Comparison of ENCODE assay signal across 7 mouse cellular contexts in genomic region chr11:49793619-49794341, GRCm38 (mm10). TPM values are rescaled to one million over a fixed set of nuclear protein-coding genes. Genes with fewer than 3 reads are reported as not detected.
DNase-seq lines count a peak whose midpoint lies in the region; ATAC-seq lines count a peak whose summit lies in the region.

Gene Gfpt2 (plus strand): TSS chr11:49794178.

- peaks cover 37% of the 10 kb centered on the region for H3K4me1 ChIP-seq in embryonic facial prominence, embryonic 10.5 days
- peaks cover 10% of the 10 kb centered on the region for H3K4me1 ChIP-seq in intestine, embryonic 15.5 days (replicated peaks)

- DNase-seq in adrenal gland, postnatal 25 days, result peak; percentile 76
- DNase-seq in embryonic facial prominence, embryonic 10.5 days (ENCODE audit: low spot score), result peak; percentile 96
- no peak for DNase-seq in gonadal fat pad, adult 2 months (ENCODE audit: low read depth)
- peak; percentile 69 to 80 for DNase-seq in left cerebral cortex, postnatal 14 days (ENCODE audit: low spot score in 2 of 2)
- DNase-seq in skeletal muscle tissue, adult 2 months (ENCODE audit: low read depth, low spot score), result peak; percentile 67

- peak within 1 kb of the TSS; percentile 60 for H3K9ac ChIP-seq in intestine, embryonic 15.5 days

- under 1% methylated on average over 25 of the region's 25 CpGs for WGBS in embryonic facial prominence, embryonic 10.5 days
- WGBS in intestine, embryonic 15.5 days, result under 1% methylated on average over 25 of the region's 25 CpGs

- peak within 1 kb of the TSS; percentile 91 for H3K27ac ChIP-seq in embryonic facial prominence, embryonic 10.5 days (replicated peaks)
- H3K27ac ChIP-seq in intestine, embryonic 15.5 days, result no peak within 1 kb of the TSS

- H3K36me3 ChIP-seq in embryonic facial prominence, embryonic 10.5 days (replicated peaks), result peaks cover 15% of the 10 kb centered on the region; the same call in 1 of the 2 replicates
- H3K36me3 ChIP-seq in intestine, embryonic 15.5 days, result no peaks in the 10 kb centered on the region

- peaks cover 6% of the 10 kb centered on the region for H3K27me3 ChIP-seq in embryonic facial prominence, embryonic 10.5 days (replicated peaks; ENCODE audit: low read depth, poor library complexity, severe bottlenecking)
- no peaks in the 10 kb centered on the region for H3K27me3 ChIP-seq in intestine, embryonic 15.5 days (replicated peaks)

- intact Hi-C loops in left cerebral cortex, postnatal 14 days (cut with DNase I), result loop anchor here (5.0 kb wide), 1 partner anchor 66 kb away; no protein-coding TSS in a partner anchor

- H3K9me3 ChIP-seq in embryonic facial prominence, embryonic 10.5 days, result no peaks in the 10 kb centered on the region
- no peaks in the 10 kb centered on the region for H3K9me3 ChIP-seq in intestine, embryonic 15.5 days

- ATAC-seq in intestine, embryonic 15.5 days, result peak; percentile 97
- ATAC-seq in megakaryocyte-erythroid progenitor cell, adult 5-6 weeks (replicated peaks; ENCODE audit: low FRiP score, low TSS enrichment, poor library complexity, severe bottlenecking), result peak; percentile 91

- peak within 1 kb of the TSS; percentile 99 for H3K4me2 ChIP-seq in intestine, embryonic 15.5 days (replicated peaks)

- H3K4me3 ChIP-seq in embryonic facial prominence, embryonic 10.5 days, result peak within 1 kb of the TSS; percentile 64
- peak within 1 kb of the TSS; percentile 55 for H3K4me3 ChIP-seq in intestine, embryonic 15.5 days (replicated peaks)

RNA-seq across cellular contexts. Expression of gene Gfpt2, which starts in this region (rescaled TPM):
- 2.8 and 2.9 TPM in 2 replicates for total RNA-seq in adrenal gland, postnatal 25 days (2021)
- polyA plus RNA-seq in embryonic facial prominence, embryonic 10.5 days (2016; fragmentation: Nextera tagmentation; extraction: Ambion mirVana), result 40.5 and 44.0 TPM in 2 replicates
- 12.5 and 15.4 TPM in 2 replicates for polyA plus RNA-seq in gonadal fat pad, adult 2 months (2012; rRNA removed)
- 6.5 and 6.7 TPM in 2 replicates for polyA plus RNA-seq in intestine, embryonic 15.5 days (2015; fragmentation: Nextera tagmentation; extraction: Ambion mirVana)
- total RNA-seq in left cerebral cortex, postnatal 14 days (2021), result 1 to 10 TPM; 7.9 to 9.3 TPM
- 0.87 and 1.0 TPM in 2 replicates for total RNA-seq in megakaryocyte-erythroid progenitor cell, adult 5-6 weeks (2014; fragmentation: Nextera tagmentation)
- total RNA-seq in megakaryocyte-erythroid progenitor cell, adult 5-6 weeks (2017), result 2.3 and 2.9 TPM in 2 replicates
